Mouse (Mus musculus) fibroblast of lung, adult 2 months (primary cell): ENCODE measurements around the gene Alox12b.

Experiments
- DNase-seq: peaks from one replicate; pipeline ENCODE4 v3.0.0-alpha.2; 2011; ENCODE audit warnings: low read depth

Gene Alox12b

DNA sequence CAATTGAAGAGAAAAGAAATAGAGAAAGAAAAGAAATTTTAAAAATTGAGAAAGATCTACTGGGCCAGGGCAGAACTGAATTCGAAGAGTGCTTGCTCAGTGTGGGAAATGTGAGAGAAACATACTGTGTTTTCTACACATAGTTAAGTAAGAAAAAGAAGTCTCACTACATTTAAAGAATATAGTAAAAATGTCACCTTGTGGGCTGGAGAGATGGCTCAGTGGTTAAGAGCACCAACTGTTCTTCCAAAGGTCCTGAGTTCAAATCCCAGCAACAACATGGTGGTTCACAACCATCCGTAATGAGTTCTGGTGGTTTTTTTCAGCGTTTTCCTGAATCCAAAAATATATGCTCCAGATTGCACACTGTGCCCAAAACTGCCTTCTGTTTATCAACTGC lies 21.7 kb downstream of the Alox12b start:
- no peak for DNase-seq

DNA sequence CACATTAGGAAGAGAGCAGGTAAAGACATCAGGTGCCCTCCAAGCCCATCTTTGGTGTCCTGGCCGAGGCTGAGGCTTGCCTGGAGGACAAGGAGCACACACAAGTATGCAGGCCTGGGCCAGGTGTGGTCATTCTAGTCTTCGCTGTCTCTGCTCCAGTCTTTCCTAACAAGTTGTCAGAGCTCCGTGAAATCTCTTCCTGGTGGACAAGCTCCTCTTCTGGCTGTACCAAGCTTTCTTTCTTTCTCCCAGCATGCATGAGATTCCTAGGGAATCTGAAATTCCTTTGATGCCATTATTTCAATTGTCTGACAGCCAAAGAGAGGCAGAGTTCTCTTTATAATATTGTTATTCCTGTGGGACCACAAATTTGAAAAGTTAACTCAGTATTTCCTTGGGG lies 22.7 kb downstream of the Alox12b start:
- DNase-seq, result no peak

DNA sequence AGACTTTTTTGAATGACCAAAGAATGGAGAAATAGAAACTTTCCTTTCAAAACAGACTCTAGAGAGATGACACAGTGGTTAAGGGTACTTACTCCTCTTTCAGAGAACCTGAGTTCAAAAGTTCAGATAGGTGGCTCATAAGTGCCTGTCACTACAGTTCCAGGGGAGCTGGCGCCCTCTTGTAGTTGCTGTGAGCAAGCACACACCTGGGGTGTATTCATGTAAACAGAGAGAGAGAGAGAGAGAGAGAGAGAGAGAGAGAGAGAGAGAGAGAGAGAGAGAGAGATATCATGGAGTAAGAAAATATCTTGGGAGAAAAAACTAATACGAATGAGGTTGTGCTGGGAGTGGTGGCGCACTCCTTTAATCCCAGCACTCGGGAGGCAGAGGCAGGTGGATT lies 23.3 kb downstream of the Alox12b start:
- DNase-seq, result no peak

DNA sequence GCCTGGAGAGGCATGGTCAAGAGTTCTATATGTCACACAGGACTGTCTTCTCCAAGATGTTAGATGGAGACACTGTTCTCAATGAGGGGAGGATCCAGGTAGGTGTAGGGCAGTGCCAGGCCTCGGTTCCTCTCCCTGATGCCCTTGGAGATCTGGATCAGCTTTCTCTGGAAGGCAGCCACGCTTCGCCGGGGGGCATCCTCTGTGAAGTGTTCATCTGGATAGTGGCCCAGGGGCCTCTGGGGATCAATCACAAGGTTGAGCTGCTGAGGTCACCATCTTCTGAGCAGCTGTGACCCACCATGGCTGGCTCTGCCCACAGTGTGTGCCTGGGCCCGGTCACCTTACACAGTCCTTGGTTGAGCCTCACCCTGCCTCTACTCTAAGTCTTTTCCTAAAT lies 28.2 kb downstream of the Alox12b start:
- DNase-seq, result no peak

DNA sequence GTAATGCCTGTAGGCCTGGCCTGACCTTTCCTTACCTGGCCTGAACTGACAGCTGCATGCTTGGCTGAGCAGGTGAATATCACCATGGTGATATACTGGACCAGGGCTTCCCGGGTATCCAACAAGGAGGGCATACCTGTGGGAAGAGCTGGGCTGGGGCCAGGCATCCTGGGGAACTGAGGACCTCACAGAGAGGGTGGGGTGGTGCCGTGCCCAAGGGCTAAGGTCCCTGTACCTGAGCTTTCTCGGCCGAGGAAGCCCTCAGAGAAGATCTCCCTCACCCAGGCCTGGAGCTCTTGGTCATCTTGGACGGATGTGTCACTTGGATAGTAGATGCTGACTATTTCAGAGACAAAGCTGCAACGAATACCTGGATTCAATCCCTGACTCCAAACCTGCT lies 29.1 kb downstream of the Alox12b start:
- DNase-seq, result no peak

DNA sequence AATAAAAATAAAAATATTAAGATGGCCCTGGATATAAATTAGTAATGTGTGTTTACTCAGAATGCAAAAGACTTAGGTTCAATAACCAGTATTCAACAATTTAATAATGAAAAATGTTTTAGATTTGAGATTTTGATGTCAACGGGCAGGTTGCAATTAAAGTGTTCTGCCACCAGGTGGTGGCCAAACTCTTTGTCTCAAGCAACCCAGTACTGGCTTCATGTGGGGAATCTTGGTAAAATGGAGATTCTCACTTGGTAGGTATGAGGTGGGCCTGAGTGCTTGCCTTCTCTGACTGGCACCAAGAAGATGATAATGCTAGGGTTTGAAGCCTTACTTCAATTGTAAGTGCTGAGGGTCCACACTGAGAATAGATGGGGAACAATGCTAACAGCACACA lies 36.1 kb downstream of the Alox12b start:
- peak; percentile 14 for DNase-seq

DNA sequence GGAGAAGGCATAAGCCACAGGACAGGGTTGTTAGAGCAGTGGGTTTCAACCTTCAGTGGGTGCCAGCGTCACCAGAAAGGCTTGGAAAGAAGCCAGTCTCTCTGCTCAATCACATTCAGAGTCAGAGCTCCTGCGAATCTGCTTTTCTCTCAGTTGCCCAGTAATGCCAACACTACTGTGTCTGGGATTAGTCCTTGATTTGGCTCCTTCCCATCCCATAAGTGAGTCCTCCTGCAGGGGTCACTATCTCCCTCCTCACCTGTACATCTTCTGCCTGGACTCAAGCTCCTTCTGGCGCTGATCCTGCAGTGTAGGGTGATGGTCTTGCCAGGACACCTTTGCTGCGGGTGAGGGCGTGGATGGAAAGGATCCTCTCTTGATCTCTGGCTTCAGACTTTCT lies 40.0 kb downstream of the Alox12b start:
- DNase-seq, result no peak

DNA sequence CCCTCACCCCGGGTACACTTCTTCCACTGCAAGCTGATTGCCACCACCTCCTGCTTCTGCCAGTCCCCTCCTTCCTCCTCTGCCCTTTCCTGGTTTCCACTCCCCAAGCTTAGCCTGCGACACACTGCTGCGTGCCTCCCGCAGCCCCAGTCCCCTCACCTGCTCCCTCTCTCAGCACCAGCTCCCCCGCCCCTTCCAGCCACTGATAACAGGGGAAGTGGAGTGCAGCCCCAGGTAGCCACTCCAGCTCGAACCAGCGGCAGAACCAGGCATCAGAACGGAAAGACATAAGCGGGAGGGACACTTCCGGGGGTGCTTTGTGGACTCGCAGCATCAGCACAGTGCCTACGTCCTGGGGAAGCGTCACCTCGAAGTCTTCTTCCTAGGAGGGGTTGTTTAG lies 40.4 kb downstream of the Alox12b start:
- DNase-seq, result no peak

DNA sequence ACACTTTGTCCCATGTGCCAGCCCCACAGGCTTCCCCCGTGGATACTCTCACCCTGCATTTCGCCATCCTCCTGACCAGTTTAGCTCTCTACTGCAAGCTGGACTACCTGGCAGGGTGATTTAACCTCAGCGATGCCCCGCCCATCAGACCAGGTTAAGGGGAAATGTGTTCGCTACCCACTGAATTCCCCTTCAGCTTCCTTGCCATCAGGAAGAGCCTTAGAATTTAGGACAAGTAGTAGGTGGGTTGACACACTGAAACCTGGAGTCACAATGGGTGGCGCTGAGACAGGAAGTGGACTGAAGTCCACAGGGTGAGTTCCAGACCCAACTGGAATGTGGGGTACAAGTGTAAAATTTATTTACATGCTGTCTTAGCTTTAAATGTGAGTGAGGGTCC lies 41.0 kb downstream of the Alox12b start, which contains the start of gene Alox8:
Gene Alox8 (minus strand): TSS at position 101 of the 400 bp plus-strand sequence.
- DNase-seq, result no peak

DNA sequence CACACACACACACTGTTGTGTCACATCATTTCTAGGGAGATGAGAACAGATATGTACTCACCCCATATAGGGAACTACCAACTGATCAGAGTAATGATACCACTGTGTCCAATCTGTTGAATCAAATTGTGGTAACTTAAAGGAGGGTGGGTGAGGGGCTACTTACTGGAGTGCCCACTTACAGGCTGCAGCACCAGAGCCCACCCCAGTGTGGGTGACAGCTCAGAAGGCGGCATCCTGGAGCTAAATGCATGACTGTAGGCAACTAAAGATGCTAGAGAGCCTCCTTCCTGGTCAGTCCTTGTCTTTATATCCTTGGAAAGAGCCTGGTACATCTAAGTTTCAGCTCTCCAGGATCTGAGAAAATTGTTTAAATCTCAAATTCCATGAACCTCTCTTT lies 42.5 kb downstream of the Alox12b start:
- DNase-seq, result no peak

DNA sequence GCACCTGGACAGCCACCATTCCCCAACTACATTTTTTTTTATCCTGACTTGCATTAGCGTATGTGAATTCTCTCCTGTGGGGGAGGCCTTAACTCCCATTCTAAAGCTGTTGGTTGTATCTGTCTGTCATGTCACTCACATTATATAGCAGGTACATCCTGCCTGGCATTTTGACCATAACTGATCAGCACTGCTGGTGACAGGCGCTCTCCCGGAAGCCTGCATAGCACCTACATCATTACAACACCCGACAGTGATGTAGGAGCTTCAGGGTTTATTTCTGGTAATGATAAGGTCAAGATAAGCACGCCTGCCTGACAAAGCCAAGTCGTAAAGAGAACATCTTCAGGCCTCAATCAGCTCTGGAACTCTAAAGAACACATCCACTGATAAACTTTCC lies 43.4 kb downstream of the Alox12b start:
- no peak for DNase-seq

DNA sequence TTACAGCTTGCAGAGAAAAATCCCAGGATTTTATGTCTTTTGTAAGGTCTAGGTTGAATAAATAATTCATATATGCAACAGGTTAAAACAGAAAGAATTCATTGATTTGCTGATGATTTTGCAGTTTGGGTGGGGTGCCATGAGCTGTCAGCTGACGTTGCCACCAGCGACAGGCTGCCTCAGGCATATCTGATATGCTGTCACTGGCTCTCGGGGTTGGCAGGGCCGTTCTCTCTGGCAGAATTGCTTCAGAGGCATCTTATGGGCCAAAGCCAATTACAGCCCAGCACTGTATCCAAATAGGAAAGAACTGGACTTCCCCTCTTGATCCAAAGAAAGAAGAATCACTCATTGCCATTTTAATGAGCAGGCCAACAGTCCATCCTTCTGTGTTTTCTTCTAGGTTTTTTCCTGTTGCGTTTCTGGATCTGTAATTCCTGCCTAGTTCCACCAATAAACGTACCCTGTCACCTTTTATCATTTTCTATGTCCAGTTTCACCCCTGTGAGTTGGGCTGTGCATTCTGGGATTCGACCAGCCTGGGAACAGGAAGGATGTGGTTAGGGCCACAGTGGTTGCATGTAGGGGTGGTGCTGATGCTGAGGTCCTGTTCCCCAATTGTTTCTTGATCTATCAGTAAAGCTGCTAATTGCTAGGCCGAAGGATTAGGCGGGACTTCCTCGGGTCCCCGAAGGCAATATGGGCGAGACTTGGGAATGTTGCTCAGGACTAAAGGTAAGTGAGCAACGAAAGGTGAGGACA lies 45.9 kb downstream of the Alox12b start:
- no peak for DNase-seq

DNA sequence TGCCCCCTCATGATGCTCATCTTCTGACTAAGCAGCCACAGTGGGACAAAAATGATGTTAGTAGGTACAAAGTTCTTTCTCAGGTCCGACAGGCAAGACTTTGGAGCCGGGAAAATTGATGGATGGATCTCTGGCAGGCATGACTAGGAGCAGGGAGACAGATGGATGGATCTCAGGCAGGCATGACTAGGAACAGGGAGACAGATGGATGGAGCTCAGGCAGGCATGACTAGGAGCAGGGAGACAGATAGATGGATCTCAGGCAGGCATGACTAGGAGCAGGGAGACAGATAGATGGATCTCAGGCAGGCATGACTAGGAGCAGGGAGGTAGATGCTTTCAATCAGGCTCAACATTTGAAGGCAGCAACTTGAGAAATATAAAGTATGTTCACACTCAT lies 54.6 kb downstream of the Alox12b start:
- no peak for DNase-seq

DNA sequence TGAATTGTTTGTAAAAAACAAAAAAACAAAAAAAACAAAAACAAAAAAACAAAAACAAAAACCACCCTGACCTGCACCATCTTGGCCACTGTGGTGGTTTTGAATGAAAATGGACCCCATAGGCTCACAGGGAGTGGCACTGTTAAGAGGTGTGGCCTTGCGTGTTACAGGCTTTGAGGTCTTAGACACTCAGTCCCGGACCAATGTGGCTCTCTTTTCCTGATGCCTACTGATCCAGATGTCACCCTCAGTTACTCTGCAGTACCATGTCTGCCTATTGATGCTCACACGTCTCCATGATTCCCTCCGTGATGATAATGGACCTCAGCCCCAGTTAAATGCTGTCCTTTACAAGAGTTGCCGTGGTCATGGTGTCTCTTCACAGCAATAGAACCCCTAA lies 60.6 kb downstream of the Alox12b start:
- DNase-seq, result no peak

DNA sequence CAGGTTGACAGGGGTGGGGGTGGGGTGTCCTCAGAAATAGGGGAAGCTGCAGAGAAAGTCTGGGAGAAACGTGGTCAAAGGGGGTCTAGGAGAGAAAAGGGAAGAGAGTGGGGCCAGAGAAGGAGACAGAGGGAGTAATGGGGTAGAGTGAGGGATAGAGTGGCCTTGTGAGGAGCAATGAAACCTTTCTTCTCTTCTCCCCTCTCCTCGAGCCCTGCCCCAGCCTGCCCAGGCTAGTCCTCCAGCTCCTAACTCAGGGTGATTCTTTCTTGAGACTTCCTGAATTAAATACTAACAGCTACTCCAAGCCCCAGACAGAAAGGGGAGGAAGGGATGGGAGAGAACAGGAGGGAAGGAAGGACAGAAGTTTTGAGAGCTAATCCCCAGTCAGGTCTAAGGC lies 61.9 kb downstream of the Alox12b start:
- no peak for DNase-seq
